Mouse (Mus musculus) mouse trophoblast stem cell (cell line): ENCODE data around the gene Rbm20.
"Not testable (repeated sequence)": the region's sequence is repeated elsewhere in the genome, so short reads cannot be mapped to it uniquely, and the experiment has no call there.

ENCODE experiments used
- in situ Hi-C, 2 experiments: fragments of 300-500 bp; cut with MseI, MboI; formaldehyde crosslinking; loops; 2 replicates in 1 of 2; 3 replicates in 1 of 2; pipeline ENCODE4 v1.15.1; 2025

Gene Rbm20

GRCm38 (mm10) chr19:53902739-53903487 lies 225.8 kb downstream of the Rbm20 start:
- in situ Hi-C loops: no loop called here

GRCm38 (mm10) chr19:53903507-53904321 lies 226.6 kb downstream of the Rbm20 start:
- in situ Hi-C loops: no loop called here

- in situ Hi-C loops: no loop called here
Measured at GRCm38 (mm10) chr19:53904833-53905480, 227.9 kb downstream of the Rbm20 start.

GRCm38 (mm10) chr19:53906033-53906702 lies 229.1 kb downstream of the Rbm20 start:
- in situ Hi-C loops: no loop called here

- in situ Hi-C loops: not testable (repeated sequence)
Measured at GRCm38 (mm10) chr19:53906703-53907070, 229.6 kb downstream of the Rbm20 start.

GRCm38 (mm10) chr19:53914950-53915349 lies 237.8 kb downstream of the Rbm20 start:
- in situ Hi-C loops: no loop called here
